Mouse (Mus musculus): ENCODE data around the gene Mrpl12. TPM values are rescaled to one million over a fixed set of nuclear protein-coding genes. Genes with fewer than 3 reads are reported as not detected.

Gene Mrpl12
- polyA plus RNA-seq, 1 experiment from 2014 or later = 126 TPM

DNA sequence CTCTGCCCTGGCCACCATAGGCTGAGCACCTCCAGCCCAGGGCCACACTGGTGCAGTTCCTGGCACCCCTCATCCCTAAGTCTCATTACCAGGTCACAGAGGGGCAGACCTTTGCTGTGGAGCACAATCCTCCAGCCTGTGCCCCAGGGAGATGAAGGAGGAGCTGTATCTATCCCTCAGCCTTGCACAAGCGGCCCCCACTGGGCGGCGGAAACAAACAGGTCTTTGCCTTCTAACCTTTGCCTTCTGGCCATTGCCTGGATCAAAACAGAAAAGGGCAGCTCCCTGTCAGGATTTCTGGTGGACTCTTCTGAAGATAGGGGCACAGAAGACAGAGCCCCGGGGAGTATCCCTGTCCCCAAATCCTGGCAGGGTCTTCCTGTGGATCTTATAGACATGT, 44.5 kb downstream of the Mrpl12 start:
- Histone ChIP-seq H3K4me1 (peaks cover 9% of the 10 kb centered on the region; the same call in 1 of the 2 replicates), H3K27ac (no peak overlapping the region), H3K27me3 (peaks cover 60% of the 10 kb centered on the region), H3K4me2 (replicated peaks) (no peak overlapping the region), H3K9me3 (no peaks in the 10 kb centered on the region), H3K4me3 (no peak overlapping the region), H3K36me3 (no peaks in the 10 kb centered on the region), H3K9ac (no peak overlapping the region)
- no peak for ATAC-seq (ENCODE audit: insufficient number of reproducible peaks, insufficient read depth, low FRiP score, low TSS enrichment)
- WGBS = 34% methylated on average over 4 of the region's 4 CpGs

DNA sequence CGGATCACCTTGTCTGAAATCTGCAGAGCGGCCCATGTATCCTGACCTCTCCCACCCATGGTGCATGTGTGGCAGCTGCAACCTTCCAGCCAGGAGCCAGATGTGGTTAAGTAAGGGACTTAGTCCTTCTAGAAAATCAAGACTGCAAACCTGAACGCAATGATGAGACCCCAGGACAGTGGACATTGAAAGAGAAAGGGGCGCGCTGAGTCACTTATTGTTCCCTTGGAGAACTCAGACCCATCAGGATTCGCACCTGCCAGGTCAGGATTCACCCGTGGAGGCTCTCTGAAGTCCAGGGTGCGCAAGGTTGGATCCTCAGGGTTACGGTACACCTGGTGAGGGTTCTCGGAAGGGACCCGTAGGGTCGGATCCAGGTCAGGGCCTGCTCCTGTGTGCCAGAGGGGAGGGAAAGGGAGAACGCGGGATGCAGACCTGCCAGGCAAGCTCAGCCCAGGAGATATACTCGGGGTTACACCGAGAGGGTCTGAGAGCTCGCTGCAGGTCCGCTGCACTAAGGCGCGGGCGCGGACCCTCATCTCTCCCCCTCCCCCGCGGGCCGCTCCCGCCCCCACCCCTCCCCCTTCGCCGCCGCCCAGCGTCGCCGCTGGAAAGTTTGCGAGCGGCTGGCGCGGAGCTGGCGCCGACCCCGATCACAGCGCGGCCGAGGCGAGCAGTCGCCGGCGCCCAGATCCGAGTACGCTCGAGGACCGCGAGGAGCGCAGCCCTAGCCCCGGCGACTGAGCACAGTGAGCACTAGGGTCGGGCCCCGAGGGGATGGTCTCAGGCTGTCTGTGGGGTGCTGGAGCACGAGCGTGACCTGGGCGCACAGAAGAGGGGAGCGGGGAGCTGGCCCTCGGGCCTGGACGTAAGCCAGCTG, 45.9 kb downstream of the Mrpl12 start, which contains the start of gene Gcgr:
TSS of gene Gcgr (plus strand) at position 615 of the 880 bp plus-strand sequence.
- Histone ChIP-seq H3K9ac (peak within 1 kb of the TSS; percentile 65), H3K9me3 (no peaks in the 10 kb centered on the region), H3K36me3 (no peaks in the 10 kb centered on the region), H3K4me3 (peak within 1 kb of the TSS; percentile 40), H3K4me2 (replicated peaks) (peak within 1 kb of the TSS; percentile 83), H3K27ac (no peak within 1 kb of the TSS), H3K4me1 (peaks cover 9% of the 10 kb centered on the region; the same call in 1 of the 2 replicates), H3K27me3 (peaks cover 65% of the 10 kb centered on the region)
- no peak; the same call in 1 of the 2 replicates for ATAC-seq (ENCODE audit: insufficient number of reproducible peaks, insufficient read depth, low FRiP score, low TSS enrichment)
- WGBS = 8% methylated on average over 46 of the region's 62 CpGs

DNA sequence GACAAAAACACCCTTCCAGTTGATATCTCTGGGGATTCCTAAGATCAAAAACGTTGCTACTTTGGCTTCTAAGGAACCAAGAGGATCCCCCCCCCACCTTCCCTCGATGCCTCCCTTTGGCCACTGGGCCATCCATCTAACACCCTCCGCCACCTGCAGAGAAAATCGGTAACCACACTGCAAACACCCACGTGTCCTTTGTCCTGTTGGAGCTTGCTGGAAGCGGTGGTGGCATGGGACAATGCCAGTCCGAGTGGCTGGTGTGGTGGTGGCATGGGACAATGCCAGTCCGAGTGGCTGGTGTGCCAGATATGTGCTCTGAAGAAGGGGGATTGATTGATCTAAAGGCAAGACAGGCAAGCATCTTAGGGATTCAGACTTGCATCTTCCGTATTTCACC, 47.2 kb downstream of the Mrpl12 start:
- H3K9ac ChIP-seq = no peak overlapping the region
- no peaks in the 10 kb centered on the region for H3K9me3 ChIP-seq
- peaks cover 65% of the 10 kb centered on the region for H3K27me3 ChIP-seq
- H3K27ac ChIP-seq = no peak overlapping the region
- H3K4me1 ChIP-seq = peaks cover 9% of the 10 kb centered on the region; the same call in 1 of the 2 replicates
- no peak overlapping the region for H3K4me3 ChIP-seq
- H3K4me2 ChIP-seq (replicated peaks) = no peak overlapping the region
- ATAC-seq (ENCODE audit: insufficient number of reproducible peaks, insufficient read depth, low FRiP score, low TSS enrichment) = no peak
- 29% methylated on average over 9 of the region's 9 CpGs for WGBS
- no peaks in the 10 kb centered on the region for H3K36me3 ChIP-seq

DNA sequence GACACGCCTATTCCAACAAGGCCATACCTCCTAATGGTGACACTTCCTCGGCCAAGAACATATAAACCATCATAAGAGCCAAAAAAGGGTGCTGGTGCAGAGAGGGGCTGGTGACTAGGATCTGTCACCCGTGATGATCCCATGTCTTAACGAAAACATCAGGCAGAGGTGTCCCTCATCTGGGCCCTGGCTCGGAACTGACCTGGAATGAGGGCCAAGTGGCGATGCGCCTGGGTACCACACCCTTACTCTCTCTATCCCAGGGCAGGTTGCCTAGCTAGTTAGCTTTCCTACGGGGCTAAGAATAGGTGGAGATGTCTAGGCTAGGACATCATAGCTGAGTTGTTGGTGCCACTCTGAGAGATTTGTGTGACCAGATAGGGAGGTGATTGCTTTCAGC, 49.7 kb downstream of the Mrpl12 start:
- Histone ChIP-seq H3K27ac (no peak overlapping the region), H3K4me1 (peaks cover 16% of the 10 kb centered on the region), H3K27me3 (peaks cover 51% of the 10 kb centered on the region), H3K4me2 (replicated peaks) (no peak overlapping the region), H3K9me3 (no peaks in the 10 kb centered on the region), H3K4me3 (no peak overlapping the region), H3K36me3 (no peaks in the 10 kb centered on the region), H3K9ac (no peak overlapping the region)
- 88% methylated on average over 8 of the region's 8 CpGs for WGBS
- ATAC-seq (ENCODE audit: insufficient number of reproducible peaks, insufficient read depth, low FRiP score, low TSS enrichment) = no peak

DNA sequence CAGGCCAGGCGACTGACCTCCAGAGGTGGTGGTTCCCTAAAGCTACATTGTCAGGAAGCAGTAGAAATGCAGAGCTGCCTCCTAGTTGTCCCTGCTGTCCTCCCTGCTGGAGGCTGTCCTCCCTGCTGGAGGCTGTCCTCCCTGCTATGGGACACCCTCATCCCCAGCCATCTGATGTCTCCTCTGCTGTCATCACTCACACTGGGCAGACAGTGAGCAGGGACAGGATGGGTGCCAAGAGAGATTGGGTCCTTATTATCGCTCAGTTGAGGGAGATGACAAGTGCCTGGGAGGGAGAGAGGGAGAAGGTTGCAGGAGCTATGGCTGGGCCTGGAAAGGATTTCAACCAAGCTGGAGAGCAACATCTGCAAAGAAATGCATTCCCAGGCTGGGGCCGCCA, 50.7 kb downstream of the Mrpl12 start:
- Histone ChIP-seq H3K4me3 (no peak overlapping the region), H3K27me3 (peaks cover 40% of the 10 kb centered on the region), H3K9me3 (no peaks in the 10 kb centered on the region), H3K36me3 (no peaks in the 10 kb centered on the region), H3K4me2 (replicated peaks) (no peak overlapping the region), H3K4me1 (peaks cover 26% of the 10 kb centered on the region), H3K9ac (no peak overlapping the region), H3K27ac (no peak overlapping the region)
- whole genome bisulfite sequencing = 62% methylated on average over 3 of the region's 3 CpGs
- ATAC-seq (ENCODE audit: insufficient number of reproducible peaks, insufficient read depth, low FRiP score, low TSS enrichment) = no peak

DNA sequence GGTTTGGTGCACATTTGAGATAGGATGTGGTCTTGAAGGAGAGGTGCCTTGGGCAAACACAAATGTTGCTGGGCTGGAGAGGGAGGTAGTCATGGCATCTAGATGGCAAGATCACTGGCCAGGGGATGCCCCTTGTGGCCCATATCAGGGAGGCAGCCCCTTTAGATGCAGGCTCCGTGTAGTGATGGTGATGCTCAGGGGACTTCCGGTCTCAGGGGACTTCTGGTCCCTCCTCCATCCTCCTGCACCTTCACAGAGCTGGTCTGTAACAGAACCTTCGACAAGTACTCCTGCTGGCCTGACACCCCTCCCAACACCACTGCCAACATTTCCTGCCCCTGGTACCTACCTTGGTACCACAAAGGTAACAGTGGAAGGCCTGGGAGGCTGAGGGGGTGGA, 51.4 kb downstream of the Mrpl12 start:
- Histone ChIP-seq H3K4me2 (replicated peaks) (no peak overlapping the region), H3K9me3 (no peaks in the 10 kb centered on the region), H3K4me3 (no peak overlapping the region), H3K36me3 (no peaks in the 10 kb centered on the region), H3K27me3 (peaks cover 33% of the 10 kb centered on the region), H3K9ac (no peak overlapping the region), H3K4me1 (peaks cover 26% of the 10 kb centered on the region), H3K27ac (no peak overlapping the region)
- 74% methylated on average over 3 of the region's 3 CpGs for WGBS
- ATAC-seq (ENCODE audit: insufficient number of reproducible peaks, insufficient read depth, low FRiP score, low TSS enrichment) = no peak

DNA sequence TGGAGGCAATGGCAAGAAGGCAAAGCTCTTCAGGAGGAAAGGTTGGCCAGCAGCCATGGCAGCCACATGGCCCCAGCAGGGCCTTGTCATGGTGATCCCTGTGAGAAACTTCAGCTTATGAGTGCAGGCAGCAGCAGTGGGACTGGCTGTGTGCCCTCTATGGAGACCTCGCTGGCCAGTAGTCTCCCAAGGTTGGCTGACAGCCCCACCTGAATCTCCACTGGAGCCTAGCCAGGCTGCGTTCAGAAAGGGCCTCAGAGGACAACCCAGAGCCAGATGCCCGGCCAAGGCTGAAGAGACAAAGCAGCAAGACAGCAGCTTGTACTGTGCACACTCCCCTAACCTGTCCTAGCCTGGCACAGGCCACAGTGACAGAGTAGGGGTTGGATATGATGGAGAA, 54.1 kb downstream of the Mrpl12 start:
- Histone ChIP-seq H3K4me2 (replicated peaks) (no peak overlapping the region), H3K9ac (no peak overlapping the region), H3K9me3 (no peaks in the 10 kb centered on the region), H3K4me1 (peaks cover 24% of the 10 kb centered on the region), H3K4me3 (no peak overlapping the region), H3K36me3 (peaks cover 21% of the 10 kb centered on the region), H3K27ac (peak overlapping the region; percentile 14; the same call in 1 of the 2 replicates), H3K27me3 (peaks cover 7% of the 10 kb centered on the region)
- 81% methylated on average over 3 of the region's 3 CpGs for WGBS
- no peak for ATAC-seq (ENCODE audit: insufficient number of reproducible peaks, insufficient read depth, low FRiP score, low TSS enrichment)

Other genes with a start within 250 kb of the Mrpl12 start
- gene Actg1, start 136.1 kb upstream of the Mrpl12 start, polyA plus RNA-seq (2016; fragmentation: Nextera tagmentation; extraction: Ambion mirVana) = 3,148 and 3,183 TPM in 2 replicates
- gene Fscn2, start 123.1 kb upstream of the Mrpl12 start, polyA plus RNA-seq (2016; fragmentation: Nextera tagmentation; extraction: Ambion mirVana) = 0.61 and 0.78 TPM in 2 replicates
- 44.6 and 48.3 TPM in 2 replicates for gene Faap100, start 105.8 kb upstream of the Mrpl12 start, polyA plus RNA-seq (2016; fragmentation: Nextera tagmentation; extraction: Ambion mirVana)
- 48.8 and 52.9 TPM in 2 replicates for gene Nploc4, start 46.9 kb upstream of the Mrpl12 start, polyA plus RNA-seq (2016; fragmentation: Nextera tagmentation; extraction: Ambion mirVana)
- gene Tspan10, start 42.0 kb upstream of the Mrpl12 start, polyA plus RNA-seq (2016; fragmentation: Nextera tagmentation; extraction: Ambion mirVana) = 2.1 and 3.6 TPM in 2 replicates
- 0.28 TPM in 1 of 2 replicates, not detected in the other for gene Pde6g, start 31.1 kb upstream of the Mrpl12 start, polyA plus RNA-seq (2016; fragmentation: Nextera tagmentation; extraction: Ambion mirVana)
- gene Oxld1, start 26.5 kb upstream of the Mrpl12 start, polyA plus RNA-seq (2016; fragmentation: Nextera tagmentation; extraction: Ambion mirVana) = 11.2 and 12.0 TPM in 2 replicates
- 41.8 and 42.2 TPM in 2 replicates for gene Ccdc137, start 26.5 kb upstream of the Mrpl12 start, polyA plus RNA-seq (2016; fragmentation: Nextera tagmentation; extraction: Ambion mirVana)
- gene Arl16, start 17.0 kb upstream of the Mrpl12 start, polyA plus RNA-seq (2016; fragmentation: Nextera tagmentation; extraction: Ambion mirVana) = 62.9 and 64.2 TPM in 2 replicates
- 52.6 and 57.4 TPM in 2 replicates for gene Slc25a10, start 7.2 kb downstream of the Mrpl12 start, polyA plus RNA-seq (2016; fragmentation: Nextera tagmentation; extraction: Ambion mirVana)
- gene Gcgr, start 46.1 kb downstream of the Mrpl12 start, polyA plus RNA-seq (2016; fragmentation: Nextera tagmentation; extraction: Ambion mirVana) = 1.7 and 2.1 TPM in 2 replicates
- gene Mcrip1, start 65.1 kb downstream of the Mrpl12 start, polyA plus RNA-seq (2016; fragmentation: Nextera tagmentation; extraction: Ambion mirVana) = 234 and 242 TPM in 2 replicates
- gene Ppp1r27, start 66.5 kb downstream of the Mrpl12 start, polyA plus RNA-seq (2016; fragmentation: Nextera tagmentation; extraction: Ambion mirVana) = 0.36 TPM in 1 of 2 replicates, not detected in the other
- gene P4hb, start 88.6 kb downstream of the Mrpl12 start, polyA plus RNA-seq (2016; fragmentation: Nextera tagmentation; extraction: Ambion mirVana) = 622 and 637 TPM in 2 replicates
- gene Arhgdia, start 97.0 kb downstream of the Mrpl12 start, polyA plus RNA-seq (2016; fragmentation: Nextera tagmentation; extraction: Ambion mirVana) = 561 and 568 TPM in 2 replicates
- 683 and 688 TPM in 2 replicates for gene Alyref, start 113.8 kb downstream of the Mrpl12 start, polyA plus RNA-seq (2016; fragmentation: Nextera tagmentation; extraction: Ambion mirVana)
- 191 and 198 TPM in 2 replicates for gene Anapc11, start 113.8 kb downstream of the Mrpl12 start, polyA plus RNA-seq (2016; fragmentation: Nextera tagmentation; extraction: Ambion mirVana)
- gene Npb, start 123.9 kb downstream of the Mrpl12 start, polyA plus RNA-seq (2016; fragmentation: Nextera tagmentation; extraction: Ambion mirVana) = 0.99 TPM in 1 of 2 replicates, not detected in the other
- 143 and 147 TPM in 2 replicates for gene Pcyt2, start 133.3 kb downstream of the Mrpl12 start, polyA plus RNA-seq (2016; fragmentation: Nextera tagmentation; extraction: Ambion mirVana)
- gene Sirt7, start 140.6 kb downstream of the Mrpl12 start, polyA plus RNA-seq (2016; fragmentation: Nextera tagmentation; extraction: Ambion mirVana) = 29.7 and 30.4 TPM in 2 replicates
- 33.6 and 34.8 TPM in 2 replicates for gene Mafg, start 149.0 kb downstream of the Mrpl12 start, polyA plus RNA-seq (2016; fragmentation: Nextera tagmentation; extraction: Ambion mirVana)
- 25.3 and 26.5 TPM in 2 replicates for gene Pycr1, start 159.2 kb downstream of the Mrpl12 start, polyA plus RNA-seq (2016; fragmentation: Nextera tagmentation; extraction: Ambion mirVana)
- 0.47 TPM in 1 of 2 replicates, not detected in the other for gene Myadml2, start 163.5 kb downstream of the Mrpl12 start, polyA plus RNA-seq (2016; fragmentation: Nextera tagmentation; extraction: Ambion mirVana)
- gene Notum, start 176.6 kb downstream of the Mrpl12 start, polyA plus RNA-seq (2016; fragmentation: Nextera tagmentation; extraction: Ambion mirVana) = 5.1 and 6.3 TPM in 2 replicates
- gene Aspscr1, start 188.4 kb downstream of the Mrpl12 start, polyA plus RNA-seq (2016; fragmentation: Nextera tagmentation; extraction: Ambion mirVana) = 131 and 139 TPM in 2 replicates
- gene Cenpx, start 229.1 kb downstream of the Mrpl12 start, polyA plus RNA-seq (2016; fragmentation: Nextera tagmentation; extraction: Ambion mirVana) = 131 TPM in 2 replicates
- gene Lrrc45, start 229.3 kb downstream of the Mrpl12 start, polyA plus RNA-seq (2016; fragmentation: Nextera tagmentation; extraction: Ambion mirVana) = 77.5 and 83.7 TPM in 2 replicates
- 59.7 and 62.8 TPM in 2 replicates for gene Rac3, start 236.9 kb downstream of the Mrpl12 start, polyA plus RNA-seq (2016; fragmentation: Nextera tagmentation; extraction: Ambion mirVana)
- 11.5 and 12.3 TPM in 2 replicates for gene Dcxr, start 242.7 kb downstream of the Mrpl12 start, polyA plus RNA-seq (2016; fragmentation: Nextera tagmentation; extraction: Ambion mirVana)
- gene Cbr2, start 247.5 kb downstream of the Mrpl12 start, polyA plus RNA-seq (2016; fragmentation: Nextera tagmentation; extraction: Ambion mirVana) = 5.9 and 6.1 TPM in 2 replicates

All from embryonic facial prominence, embryonic 12.5 days (tissue).